Mouse (Mus musculus) heart, adult 2 months (tissue): ENCODE data around the gene Chil1.

Source experiments
- CTCF ChIP-seq: fragments of 200-600 bp; IDR thresholded peaks from 2 replicates; pipeline ENCODE4 v1.8.1; 2022; ENCODE audit warnings: antibody characterized with exemption, mild to moderate bottlenecking, moderate library complexity
- POLR2A ChIP-seq: fragments of 200-500 bp; IDR thresholded peaks from 2 replicates; pipeline ENCODE4 v1.6.1; 2011; ENCODE audit warnings: mild to moderate bottlenecking, low read depth, low read length, control low read depth; ENCODE audit not compliant: insufficient read depth

- peak; percentile 41 for TF ChIP-seq CTCF
- TF ChIP-seq POLR2A: no peak
Measured at GRCm38 (mm10) chr1:134216629-134216971, 34.6 kb downstream of the Chil1 start.
